Mouse (Mus musculus) heart, embryonic 10.5 days (tissue): ENCODE data around the gene Trpv6. TPM values are rescaled to one million over a fixed set of nuclear protein-coding genes. Genes with fewer than 3 reads are reported as not detected.

ENCODE experiments used
- DNase-seq: peaks from one replicate; pipeline ENCODE4 v3.0.0-alpha.2; 2017; ENCODE audit warnings: low spot score
- H3K27ac ChIP-seq: fragments of 300-500 bp; sonication (generic); 2 replicates; pipeline ENCODE4 v1.5.1; 2016; ENCODE audit warnings: mild to moderate bottlenecking
- H3K27me3 ChIP-seq: fragments of 300-500 bp; sonication (generic); 2 replicates; pipeline ENCODE4 v1.6.1; 2016; ENCODE audit warnings: mild to moderate bottlenecking; ENCODE audit not compliant: poor library complexity, insufficient read depth, severe bottlenecking
- H3K36me3 ChIP-seq: fragments of 300-500 bp; sonication (generic); 2 replicates; pipeline ENCODE4 v1.6.1; 2016; ENCODE audit warnings: mild to moderate bottlenecking, moderate library complexity
- H3K4me1 ChIP-seq: fragments of 300-500 bp; sonication (generic); 2 replicates; pipeline ENCODE4 v1.6.1; 2016; ENCODE audit warnings: mild to moderate bottlenecking
- H3K4me3 ChIP-seq: fragments of 300-500 bp; sonication (generic); 2 replicates; pipeline ENCODE4 v1.5.1; 2016; ENCODE audit warnings: mild to moderate bottlenecking, moderate library complexity
- H3K9me3 ChIP-seq: fragments of 300-500 bp; sonication (generic); 2 replicates; pipeline ENCODE4 v1.6.1; 2016; ENCODE audit warnings: mild to moderate bottlenecking, moderate library complexity
- WGBS: fragments of 180-500 bp; shearing (Covaris S2); methylation state at CpG from one replicate; pipeline ENCODE4 v1.1.7; 2016; 5-methylcytosine and 5-hydroxymethylcytosine counted together
- polyA plus RNA-seq: library from polyadenylated mRNA; unstranded; fragments of >200 nt; fragmentation: Nextera tagmentation; extraction: Ambion mirVana; gene quantifications from 2 replicates; pipeline ENCODE4 v1.2.1, GENCODE M21; 2016

Gene Trpv6
- polyA plus RNA-seq, 1 experiment from 2014 or later, result 0.41 TPM

DNA sequence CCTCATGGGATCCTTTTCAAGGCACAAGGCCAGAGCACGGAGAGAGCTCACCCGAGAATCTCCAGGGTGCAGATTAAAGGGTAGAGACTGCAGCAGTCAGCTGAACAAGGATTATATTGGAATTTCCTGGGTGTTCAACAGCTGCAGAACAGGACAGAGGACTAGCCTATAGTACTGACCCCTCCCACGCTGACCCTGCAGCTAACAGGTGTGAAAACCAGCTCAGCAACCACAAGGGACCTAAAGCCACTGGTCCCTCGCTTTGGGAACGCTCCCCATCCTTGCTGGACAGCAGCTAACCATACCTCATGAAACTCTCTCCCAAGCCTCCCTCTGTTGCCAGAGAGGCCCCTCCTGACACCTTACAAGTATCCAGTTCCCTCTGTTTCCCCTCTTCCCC lies 28.6 kb downstream of the Trpv6 start:
- 49% methylated on average over 5 of the region's 5 CpGs for WGBS
- Histone ChIP-seq H3K36me3 (no peaks in the 10 kb centered on the region), H3K9me3 (no peaks in the 10 kb centered on the region), H3K27ac (no peak overlapping the region), H3K4me1 (peaks cover 9% of the 10 kb centered on the region; the same call in 1 of the 2 replicates), H3K27me3 (peaks cover 24% of the 10 kb centered on the region), H3K4me3 (no peak overlapping the region)
- DNase-seq, result no peak

DNA sequence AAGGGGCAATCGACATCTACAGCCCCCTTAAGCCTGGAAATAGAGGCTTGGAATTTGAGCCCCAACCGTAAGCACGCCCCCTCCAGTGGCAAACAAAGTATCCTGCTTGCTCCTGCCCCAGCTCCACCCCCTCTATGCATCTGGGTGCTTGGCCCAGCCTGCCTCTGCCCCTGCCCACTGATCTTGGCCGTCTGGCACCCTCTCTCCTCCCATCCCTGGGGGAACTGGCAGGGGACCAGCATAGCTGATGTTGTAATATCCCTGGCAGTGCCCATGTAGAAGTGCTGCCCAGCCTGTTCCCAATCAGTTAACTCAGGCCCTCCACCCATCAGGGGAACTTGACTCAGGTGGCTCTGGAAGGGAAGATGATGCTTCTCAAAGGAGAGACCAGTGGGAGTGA lies 30.0 kb downstream of the Trpv6 start:
- peaks cover 9% of the 10 kb centered on the region; the same call in 1 of the 2 replicates for H3K4me1 ChIP-seq
- no peaks in the 10 kb centered on the region for H3K36me3 ChIP-seq
- no peak overlapping the region for H3K27ac ChIP-seq
- no peak for DNase-seq
- 4% methylated on average over 4 of the region's 4 CpGs for WGBS
- H3K27me3 ChIP-seq, result peaks cover 24% of the 10 kb centered on the region
- H3K4me3 ChIP-seq, result peak overlapping the region; percentile 75
- H3K9me3 ChIP-seq, result no peaks in the 10 kb centered on the region

DNA sequence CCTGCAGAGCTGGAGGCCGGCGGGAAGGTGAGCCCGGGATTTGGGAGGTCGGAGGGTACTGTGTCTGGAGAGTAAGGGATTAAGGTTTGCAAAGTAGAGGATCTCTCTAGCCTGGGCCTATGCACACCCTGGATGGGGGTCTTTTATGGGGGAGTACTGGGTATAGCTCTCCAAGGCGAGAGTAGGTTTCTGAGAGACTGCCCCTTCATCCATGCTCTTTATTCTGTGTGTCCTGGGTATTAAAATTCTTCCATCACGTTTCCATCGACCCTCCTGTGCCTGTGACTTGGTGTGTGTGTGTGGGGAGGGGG lies 30.5 kb downstream of the Trpv6 start:
- Histone ChIP-seq H3K27ac (peak overlapping the region; percentile 93), H3K9me3 (no peaks in the 10 kb centered on the region), H3K27me3 (peaks cover 24% of the 10 kb centered on the region), H3K4me3 (peak overlapping the region; percentile 75), H3K4me1 (peaks cover 9% of the 10 kb centered on the region; the same call in 1 of the 2 replicates), H3K36me3 (no peaks in the 10 kb centered on the region)
- DNase-seq, result no peak
- WGBS, result 0% methylated on average over 7 of the region's 7 CpGs

DNA sequence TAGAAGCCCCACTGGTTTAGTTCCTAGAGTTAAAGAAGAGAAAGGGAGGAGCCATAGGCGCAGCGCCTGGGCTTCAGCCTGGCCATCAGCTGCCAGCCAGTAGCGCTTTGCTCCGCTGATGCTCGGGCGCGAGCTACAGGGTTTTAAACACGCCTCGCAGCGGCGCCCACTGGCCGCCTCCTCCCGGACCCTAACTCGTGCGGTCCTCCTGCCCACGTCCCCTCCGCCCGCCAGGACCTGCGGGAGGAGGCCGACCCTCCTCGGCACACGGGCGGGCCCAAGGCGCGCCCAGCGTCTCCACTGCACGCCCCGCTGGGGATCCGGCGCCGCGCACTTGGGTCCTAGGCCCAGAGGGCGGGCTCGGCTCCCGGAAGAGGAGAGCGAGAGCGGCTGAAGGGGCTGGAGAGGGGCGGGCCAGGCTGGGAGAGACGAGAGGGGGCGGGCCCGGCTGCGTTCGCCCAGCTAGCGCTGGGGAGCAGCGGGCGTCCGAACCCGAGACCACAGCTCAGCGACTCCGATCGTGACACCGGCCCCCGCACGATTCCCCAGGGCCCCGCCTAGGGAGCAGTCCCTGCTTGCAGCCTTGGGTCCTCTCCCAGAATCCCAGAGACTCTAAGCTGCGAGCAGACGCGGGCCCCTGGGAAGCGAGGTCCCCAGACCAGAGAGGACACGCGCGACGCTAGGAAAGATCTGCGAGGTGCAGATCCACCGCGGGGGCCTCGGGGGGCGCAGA lies 31.0 kb downstream of the Trpv6 start, which contains the start of gene Ephb6:
Gene Ephb6, plus strand, starts transcription at position 422 of the 733 bp plus-strand sequence.
- Histone ChIP-seq H3K4me1 (peaks cover 9% of the 10 kb centered on the region; the same call in 1 of the 2 replicates), H3K36me3 (no peaks in the 10 kb centered on the region), H3K27me3 (peaks cover 24% of the 10 kb centered on the region), H3K9me3 (no peaks in the 10 kb centered on the region), H3K27ac (peak within 1 kb of the TSS; percentile 93), H3K4me3 (peak within 1 kb of the TSS; percentile 75)
- under 1% methylated on average over 67 of the region's 68 CpGs for WGBS
- peak; percentile 91 for DNase-seq

DNA sequence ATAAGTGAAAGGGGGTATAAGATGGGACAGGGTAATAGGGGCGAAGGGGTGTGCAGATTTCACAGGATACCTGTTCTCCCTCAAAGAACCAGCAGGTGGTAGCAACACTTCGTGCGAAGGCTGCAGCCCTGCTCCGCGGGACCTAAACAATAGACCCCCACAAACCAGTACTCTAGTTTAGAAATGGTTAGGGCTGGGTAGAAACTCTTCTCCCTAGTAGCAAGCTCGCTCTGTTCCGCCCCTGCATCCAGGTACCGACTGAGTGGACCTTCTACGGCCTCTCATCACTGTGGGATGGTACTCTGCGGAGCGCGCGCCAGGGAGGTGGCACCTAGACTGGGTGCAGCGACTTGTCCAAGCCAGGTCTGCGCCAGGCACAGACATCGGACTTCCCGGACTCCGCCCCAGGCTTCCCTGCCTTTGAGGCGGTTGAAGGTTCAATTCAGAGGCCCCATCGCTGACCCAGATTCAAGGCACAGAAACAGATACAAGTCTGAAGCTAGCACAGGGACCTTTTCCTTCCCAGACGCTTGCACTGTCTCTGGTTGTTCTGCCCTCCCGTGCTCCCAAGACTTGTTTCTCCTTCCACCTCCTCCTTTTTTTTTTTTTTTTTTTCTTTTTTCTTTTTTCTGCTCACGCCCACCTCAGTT lies 31.7 kb downstream of the Trpv6 start:
- Histone ChIP-seq H3K9me3 (no peaks in the 10 kb centered on the region), H3K27me3 (peaks cover 24% of the 10 kb centered on the region), H3K27ac (peak overlapping the region; percentile 93), H3K4me3 (peak overlapping the region; percentile 75), H3K36me3 (no peaks in the 10 kb centered on the region), H3K4me1 (peaks cover 9% of the 10 kb centered on the region; the same call in 1 of the 2 replicates)
- DNase-seq, result no peak
- WGBS, result 1% methylated on average over 23 of the region's 23 CpGs

DNA sequence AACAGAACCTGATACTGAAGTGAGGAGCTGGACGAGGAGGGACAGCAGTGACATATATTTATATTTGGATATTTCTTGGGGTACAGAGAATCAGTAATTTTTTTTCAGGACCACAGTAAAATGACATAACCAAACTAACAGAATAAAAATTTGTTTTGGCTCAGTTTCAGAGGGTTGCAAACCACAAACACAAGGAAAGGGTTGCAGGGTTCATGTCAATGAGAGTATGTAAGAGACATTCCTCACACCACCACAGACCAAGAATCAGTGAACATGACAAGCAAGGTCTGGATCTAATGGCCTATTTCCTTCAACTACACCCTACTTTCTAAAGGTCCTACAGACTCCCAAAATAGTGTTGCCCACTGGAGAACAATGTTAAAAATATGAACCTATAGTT lies 54.0 kb downstream of the Trpv6 start:
- Histone ChIP-seq H3K4me1 (no peaks in the 10 kb centered on the region), H3K4me3 (no peak overlapping the region), H3K27ac (no peak overlapping the region), H3K9me3 (no peaks in the 10 kb centered on the region), H3K36me3 (no peaks in the 10 kb centered on the region), H3K27me3 (no peaks in the 10 kb centered on the region)
- no peak for DNase-seq
- WGBS, result 80% methylated on average over 1 of the region's 1 CpGs

DNA sequence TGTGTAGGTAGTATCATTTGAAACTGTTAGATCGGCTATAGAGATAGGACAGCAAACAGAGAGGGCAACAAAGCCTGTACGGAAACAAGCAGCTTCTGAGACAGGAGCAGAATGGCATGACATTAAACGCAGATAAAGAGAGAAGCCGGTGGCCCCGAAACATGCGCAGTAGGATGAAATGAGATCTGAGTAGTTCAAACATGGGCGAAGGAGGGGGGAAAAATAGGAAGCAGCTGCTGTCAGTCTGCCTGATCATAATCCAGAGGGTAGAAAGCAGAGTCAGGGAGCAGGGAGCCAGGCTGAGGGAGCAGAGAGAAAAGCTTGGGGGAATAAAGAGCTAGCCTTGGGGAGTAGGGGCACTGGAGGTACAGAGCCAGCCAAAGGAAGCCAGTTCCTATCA lies 54.9 kb downstream of the Trpv6 start:
- Histone ChIP-seq H3K27me3 (no peaks in the 10 kb centered on the region), H3K4me1 (no peaks in the 10 kb centered on the region), H3K9me3 (no peaks in the 10 kb centered on the region), H3K36me3 (no peaks in the 10 kb centered on the region), H3K4me3 (no peak overlapping the region), H3K27ac (no peak overlapping the region)
- 77% methylated on average over 7 of the region's 7 CpGs for WGBS
- no peak for DNase-seq

DNA sequence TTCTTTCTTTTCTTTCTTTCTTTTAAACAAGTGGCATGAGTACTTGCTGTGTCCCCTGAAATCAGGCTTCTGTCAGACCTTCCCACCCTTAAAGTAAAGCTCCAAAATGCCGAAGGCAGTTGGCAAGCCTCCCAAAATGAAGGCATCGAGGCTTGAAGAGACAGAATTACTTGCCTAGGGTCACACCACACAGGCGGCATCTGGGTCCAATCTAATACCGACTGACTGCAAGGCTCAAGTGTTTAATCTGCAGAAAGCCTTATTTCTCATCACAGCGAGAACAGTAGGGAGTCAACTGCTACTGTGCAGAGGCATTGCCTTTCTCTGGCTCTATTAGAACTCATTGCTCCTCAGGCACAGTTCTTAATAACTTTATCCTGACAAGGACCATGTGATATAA lies 58.9 kb downstream of the Trpv6 start:
- WGBS, result 65% methylated on average over 5 of the region's 5 CpGs
- Histone ChIP-seq H3K4me1 (no peaks in the 10 kb centered on the region), H3K4me3 (no peak overlapping the region), H3K27ac (no peak overlapping the region), H3K36me3 (no peaks in the 10 kb centered on the region), H3K27me3 (no peaks in the 10 kb centered on the region), H3K9me3 (no peaks in the 10 kb centered on the region)
- no peak for DNase-seq

DNA sequence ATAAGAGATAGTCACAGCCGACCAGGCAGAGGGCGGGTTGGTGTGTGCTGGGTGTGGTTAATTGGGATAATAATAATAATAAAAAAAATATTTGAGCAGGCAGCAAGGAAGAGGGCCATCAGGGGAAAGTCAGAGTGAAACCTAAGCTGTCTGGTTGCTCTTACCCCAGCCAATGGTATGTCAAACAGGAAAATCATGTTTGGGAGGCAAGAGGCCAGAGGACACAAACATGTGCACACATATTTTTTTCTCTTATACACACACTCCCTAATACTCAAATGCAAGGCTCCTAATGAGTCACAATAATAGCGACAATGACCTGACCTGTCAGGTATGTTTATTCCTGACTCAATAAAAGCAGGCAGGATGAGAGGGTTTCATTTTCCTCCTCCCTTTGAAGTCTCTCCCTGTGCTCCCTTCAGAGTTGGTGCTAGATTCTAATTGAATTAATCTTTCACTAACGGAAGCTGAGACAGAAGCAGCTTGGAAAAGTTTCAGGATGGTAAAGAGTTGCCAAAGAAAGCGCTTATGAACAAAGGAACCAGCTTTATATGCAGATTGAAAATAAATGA lies 59.6 kb downstream of the Trpv6 start:
- no peak for DNase-seq
- no peak overlapping the region for H3K27ac ChIP-seq
- H3K9me3 ChIP-seq, result no peaks in the 10 kb centered on the region
- no peaks in the 10 kb centered on the region for H3K36me3 ChIP-seq
- 60% methylated on average over 5 of the region's 5 CpGs for WGBS
- no peaks in the 10 kb centered on the region for H3K4me1 ChIP-seq
- H3K27me3 ChIP-seq, result no peaks in the 10 kb centered on the region
- no peak overlapping the region for H3K4me3 ChIP-seq

Other genes with a start within 250 kb of the Trpv6 start
- gene Gm5771, start 244.0 kb downstream of the Trpv6 start, polyA plus RNA-seq, result not detected in 2 replicates
- not detected in 2 replicates for gene Gm10334, start 190.3 kb downstream of the Trpv6 start, polyA plus RNA-seq
- gene Prss1, start 177.5 kb downstream of the Trpv6 start, polyA plus RNA-seq, result not detected in 2 replicates
- gene Prss2, start 114.6 kb downstream of the Trpv6 start, polyA plus RNA-seq, result not detected in 2 replicates
- gene Ephb6, start 30.9 kb downstream of the Trpv6 start, polyA plus RNA-seq, result 5.1 and 6.2 TPM in 2 replicates
- gene Trpv5, start 44.4 kb upstream of the Trpv6 start, polyA plus RNA-seq, result not detected in 2 replicates
- gene Llcfc1, start 48.0 kb upstream of the Trpv6 start, polyA plus RNA-seq, result not detected in 2 replicates
- gene Kel, start 67.9 kb upstream of the Trpv6 start, polyA plus RNA-seq, result 21.0 and 28.3 TPM in 2 replicates
- gene Olfr459, start 138.8 kb upstream of the Trpv6 start, polyA plus RNA-seq, result not detected in 2 replicates
- not detected in 2 replicates for gene Pip, start 211.1 kb upstream of the Trpv6 start, polyA plus RNA-seq
- gene Sval2, start 216.6 kb upstream of the Trpv6 start, polyA plus RNA-seq, result not detected in 2 replicates